Mouse (Mus musculus): ENCODE results near the gene Ier3. TPM values are rescaled to one million over a fixed set of nuclear protein-coding genes. Genes with fewer than 3 reads are reported as not detected.

Gene Ier3
- polyA plus RNA-seq (2014; fragmentation: Illumina TruSeq; extraction: RNeasy Lipid Tissue Mini Kit (QIAGEN cat#74804); ENCODE audit: insufficient read depth, low read depth, low replicate concordance), result 135 TPM

DNA sequence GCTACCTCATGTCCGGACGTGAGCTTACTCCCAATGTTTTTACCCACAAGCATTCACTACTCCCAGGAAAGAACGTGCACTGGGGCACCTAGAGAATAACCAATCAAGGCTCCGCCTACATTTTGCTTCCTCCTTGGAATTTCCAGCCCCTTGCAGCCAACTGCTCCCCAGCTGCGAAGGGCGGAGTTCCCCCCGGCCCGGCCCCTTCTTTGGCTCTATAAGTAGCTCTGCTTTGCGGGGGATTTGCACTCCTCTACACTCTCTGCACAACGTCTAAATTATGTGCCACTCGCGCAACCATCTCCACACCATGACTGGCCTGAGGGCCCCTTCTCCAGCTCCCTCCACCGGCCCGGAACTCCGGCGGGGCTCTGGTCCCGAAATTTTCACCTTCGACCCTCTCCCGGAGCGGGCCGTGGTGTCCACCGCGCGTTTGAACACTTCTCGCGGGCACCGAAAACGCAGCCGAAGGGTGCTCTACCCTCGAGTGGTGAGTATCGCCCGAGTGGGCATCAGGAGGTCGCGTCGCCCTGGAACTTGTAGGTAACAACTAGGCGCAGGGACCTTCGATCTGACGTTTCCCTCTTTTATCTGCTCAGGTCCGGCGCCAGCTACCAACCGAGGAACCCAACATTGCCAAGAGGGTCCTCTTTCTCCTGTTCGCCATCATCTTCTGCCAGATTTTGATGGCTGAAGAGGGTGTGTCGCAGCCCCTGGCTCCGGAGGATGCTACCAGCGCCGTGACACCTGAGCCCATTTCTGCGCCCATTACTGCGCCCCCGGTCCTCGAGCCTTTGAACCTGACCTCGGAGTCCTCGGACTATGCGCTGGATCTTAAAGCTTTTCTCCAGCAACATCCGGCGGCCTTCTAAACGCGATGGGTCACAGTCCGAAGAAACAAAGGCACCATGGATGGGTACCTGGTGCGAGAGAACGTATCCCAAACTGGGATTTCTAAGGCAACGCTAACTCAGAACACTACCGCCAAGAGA is at the start of gene Ier3:
Gene Ier3, plus strand, starts transcription at position 246 of the 992 bp plus-strand sequence.

DNA sequence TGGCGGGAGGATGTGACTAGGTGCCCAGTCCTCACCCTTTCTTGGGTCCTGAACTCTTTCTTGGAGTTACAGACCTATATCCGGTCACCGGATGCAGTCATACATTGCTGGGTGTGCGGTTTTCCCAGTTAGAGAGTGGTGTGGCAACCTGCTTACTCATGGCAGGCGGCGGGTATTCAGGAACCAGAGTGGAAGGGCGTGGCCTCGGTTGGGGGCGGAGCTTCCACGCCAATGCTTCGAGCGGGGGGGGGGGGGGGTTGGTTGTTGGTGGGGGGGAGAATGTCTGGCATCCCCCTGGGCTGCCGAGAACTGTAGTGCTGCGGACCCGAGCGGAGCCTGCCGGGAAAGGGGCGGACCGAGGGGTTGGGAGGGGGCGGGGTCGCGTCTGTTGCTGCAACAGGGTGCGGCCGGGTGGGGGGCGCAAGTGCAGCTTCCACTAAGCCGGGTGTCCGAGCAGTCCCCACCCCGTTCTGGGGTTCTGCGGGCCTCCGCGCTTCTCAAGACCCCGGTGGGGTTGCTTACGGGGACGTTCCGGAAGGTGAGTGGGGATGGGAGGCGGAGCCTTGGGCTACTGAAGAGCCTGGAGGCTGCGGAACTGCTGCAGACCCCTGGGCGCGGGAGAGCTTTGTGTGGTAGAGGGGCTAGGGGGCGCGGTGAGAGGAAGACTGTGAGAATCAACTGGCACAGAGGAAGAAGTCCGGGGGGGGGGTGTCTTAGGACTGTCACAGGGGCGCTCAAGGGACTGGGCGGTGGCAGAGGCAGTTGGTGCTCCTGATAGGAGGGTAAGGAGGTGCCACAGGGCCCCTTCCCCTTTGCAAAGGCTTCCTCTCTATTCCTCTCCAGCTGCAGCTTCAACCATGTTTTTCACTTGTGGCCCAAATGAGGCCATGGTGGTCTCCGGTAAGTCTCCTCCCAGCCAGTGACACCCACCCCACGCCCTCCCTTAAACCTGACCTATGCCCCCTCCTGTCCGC is 1.8 kb downstream of the Ier3 start, which contains the start of gene Flot1:
Gene Flot1, plus strand, starts transcription at position 267 of the 974 bp plus-strand sequence.

DNA sequence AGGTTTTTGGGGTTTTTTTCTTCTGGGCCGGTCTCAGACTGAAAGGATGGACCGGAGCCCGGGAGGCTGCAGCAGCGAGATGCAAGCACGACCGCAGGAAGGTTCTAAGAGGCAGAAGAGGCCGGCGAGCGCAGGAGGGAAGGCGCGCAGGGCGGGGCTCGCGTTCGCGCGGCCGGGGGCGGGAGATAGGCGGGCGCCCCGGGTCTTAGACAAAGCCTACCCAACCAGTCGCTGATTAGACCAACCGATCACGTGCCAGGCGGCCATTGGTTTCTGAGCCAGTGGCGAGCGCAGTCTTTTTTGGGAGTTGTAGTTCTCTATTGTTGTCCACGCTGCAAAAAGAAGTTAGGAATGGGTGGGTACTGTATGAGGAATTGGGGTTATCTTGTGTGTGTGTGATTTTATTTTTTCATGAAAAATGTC is 16.6 kb downstream of the Ier3 start, which contains the start of gene Tubb5:
Gene Tubb5, minus strand, starts transcription at position 185 of the 423 bp plus-strand sequence.

DNA sequence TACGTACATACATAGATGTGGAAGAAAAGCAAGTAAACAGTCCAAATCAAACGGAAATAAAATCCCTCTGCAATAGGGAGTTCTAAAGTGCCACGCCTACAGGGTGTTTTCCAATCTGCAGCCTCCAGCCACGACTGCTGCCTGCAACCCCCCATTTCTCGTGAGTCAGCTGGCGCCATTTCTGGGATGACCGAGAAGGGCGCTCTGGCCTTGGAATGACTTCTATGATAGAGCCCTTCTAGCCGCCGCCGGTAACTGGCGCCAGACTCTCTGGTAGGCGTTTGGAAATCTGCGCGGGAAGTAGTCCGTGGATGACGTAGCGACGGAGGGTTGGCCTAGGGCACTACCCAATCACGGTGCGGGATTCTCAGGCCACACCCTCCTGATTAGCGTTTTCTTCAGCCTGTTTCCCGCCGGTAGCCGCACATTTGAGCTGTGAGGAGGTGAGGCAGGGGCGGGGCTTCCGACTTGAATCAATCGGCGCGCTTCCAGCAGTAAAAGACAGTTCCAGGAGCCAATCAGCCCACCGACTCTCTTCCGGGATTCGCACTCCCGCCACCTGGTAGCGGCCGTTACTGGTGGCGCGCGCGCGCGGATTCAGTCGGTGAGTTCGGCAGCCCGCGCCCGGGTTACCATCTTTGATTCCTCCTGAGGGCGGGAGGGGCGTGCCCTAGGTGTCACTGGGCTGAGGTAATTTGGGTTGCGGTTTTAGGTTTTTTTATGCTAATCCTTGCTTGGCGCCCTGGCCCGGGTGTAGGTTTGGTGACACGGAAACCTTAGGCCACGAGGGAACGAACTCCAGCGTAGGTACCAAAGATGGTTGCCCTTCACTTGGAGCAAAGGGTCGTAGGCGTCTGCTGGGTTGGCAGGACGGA is 19.8 kb downstream of the Ier3 start, which contains the start of gene Mdc1:
Gene Mdc1, plus strand, starts transcription at position 440 of the 875 bp plus-strand sequence.

DNA sequence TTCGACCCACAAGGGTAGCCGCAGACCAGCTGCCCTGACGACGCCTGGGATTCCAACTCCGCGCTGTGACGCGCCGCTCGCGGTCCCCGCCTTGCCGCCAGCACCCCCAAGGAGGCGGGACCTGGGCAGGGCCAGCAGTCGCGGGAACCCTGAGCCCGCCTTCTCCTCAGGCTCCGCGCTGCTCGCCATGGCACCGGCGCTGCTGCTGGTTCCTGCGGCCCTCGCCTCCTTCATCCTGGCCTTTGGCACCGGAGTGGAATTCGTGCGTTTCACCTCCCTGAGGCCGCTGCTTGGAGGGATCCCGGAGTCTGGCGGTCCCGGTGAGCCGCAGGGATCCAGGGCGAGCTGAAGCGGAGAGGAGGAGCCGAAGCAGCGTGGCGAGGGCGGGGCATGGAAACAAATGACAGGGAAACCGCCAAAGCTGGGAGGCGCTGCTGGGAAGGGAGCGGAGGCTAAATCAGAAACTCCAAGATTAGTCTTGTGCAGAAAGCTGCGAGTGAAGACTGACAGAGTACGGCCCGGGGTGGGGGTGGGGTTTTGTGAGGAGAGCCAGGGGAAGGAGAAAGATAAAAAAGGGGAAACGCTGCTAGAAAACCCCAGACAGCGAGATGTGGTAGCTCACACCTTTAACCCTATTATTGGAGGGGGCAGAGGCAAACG is 39.8 kb downstream of the Ier3 start, which contains the start of gene Nrm:
Gene Nrm, plus strand, starts transcription at position 121 of the 660 bp plus-strand sequence.

DNA sequence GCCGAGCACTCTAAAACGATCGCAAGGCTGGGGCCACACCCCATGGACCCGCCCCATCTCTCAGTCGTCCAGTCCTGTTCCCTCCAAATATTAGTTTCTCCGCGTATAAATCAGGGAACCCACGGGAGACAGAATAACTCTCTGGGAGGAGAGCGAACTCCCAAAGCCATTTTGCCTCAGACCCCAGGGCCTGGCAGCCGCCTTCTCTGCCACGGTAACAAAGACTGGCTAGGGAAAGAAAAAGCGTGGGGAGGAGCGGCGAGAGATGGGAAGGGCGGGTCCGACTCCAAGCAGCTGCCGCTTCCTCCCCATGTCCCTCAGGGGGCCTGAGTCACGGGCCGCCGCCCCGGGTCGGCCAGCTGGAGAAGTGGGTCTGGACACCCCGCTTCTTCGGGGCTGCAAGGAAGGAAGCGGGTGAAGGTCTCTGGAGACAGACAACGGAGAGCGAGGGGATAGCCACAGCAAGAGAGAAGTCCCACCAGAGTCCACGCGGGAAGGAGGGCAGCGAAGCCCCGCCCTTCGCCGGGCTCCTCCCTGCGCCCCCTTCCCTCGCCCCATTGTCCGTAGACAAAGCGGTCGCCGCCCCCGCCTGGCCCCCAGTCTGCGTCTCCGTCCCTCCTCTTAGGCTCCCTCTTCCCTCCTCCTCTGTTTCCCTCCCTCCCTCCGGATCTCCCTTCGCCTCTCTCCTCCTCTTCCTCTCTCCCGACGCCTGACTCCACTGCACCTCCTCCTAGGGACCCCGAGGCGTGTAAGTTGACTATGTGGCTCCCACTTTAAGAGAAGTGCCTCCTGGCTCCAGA is 44.2 kb downstream of the Ier3 start, which contains the start of gene Ppp1r18:
Gene Ppp1r18, plus strand, starts transcription at position 113 of the 800 bp plus-strand sequence.

Other genes with a start within 250 kb of the Ier3 start
- 250 TPM for gene Sfta2, start 220.1 kb upstream of the Ier3 start, polyA plus RNA-seq (2014; fragmentation: Illumina TruSeq; extraction: RNeasy Lipid Tissue Mini Kit (QIAGEN cat#74804); ENCODE audit: insufficient read depth, low read depth, low replicate concordance)
- gene Gm9573, start 195.0 kb upstream of the Ier3 start, polyA plus RNA-seq (2014; fragmentation: Illumina TruSeq; extraction: RNeasy Lipid Tissue Mini Kit (QIAGEN cat#74804); ENCODE audit: insufficient read depth, low read depth, low replicate concordance), result not detected
- gene Mucl3, start 178.0 kb upstream of the Ier3 start, polyA plus RNA-seq (2014; fragmentation: Illumina TruSeq; extraction: RNeasy Lipid Tissue Mini Kit (QIAGEN cat#74804); ENCODE audit: insufficient read depth, low read depth, low replicate concordance), result 0.20 TPM
- gene Vars2, start 154.1 kb upstream of the Ier3 start, polyA plus RNA-seq (2014; fragmentation: Illumina TruSeq; extraction: RNeasy Lipid Tissue Mini Kit (QIAGEN cat#74804); ENCODE audit: insufficient read depth, low read depth, low replicate concordance), result 8.7 TPM
- gene Gtf2h4, start 147.9 kb upstream of the Ier3 start, polyA plus RNA-seq (2014; fragmentation: Illumina TruSeq; extraction: RNeasy Lipid Tissue Mini Kit (QIAGEN cat#74804); ENCODE audit: insufficient read depth, low read depth, low replicate concordance), result 16.5 TPM
- 18.8 TPM for gene Ddr1, start 117.1 kb upstream of the Ier3 start, polyA plus RNA-seq (2014; fragmentation: Illumina TruSeq; extraction: RNeasy Lipid Tissue Mini Kit (QIAGEN cat#74804); ENCODE audit: insufficient read depth, low read depth, low replicate concordance)
- 81.2 TPM for gene Flot1, start 1.5 kb downstream of the Ier3 start, polyA plus RNA-seq (2014; fragmentation: Illumina TruSeq; extraction: RNeasy Lipid Tissue Mini Kit (QIAGEN cat#74804); ENCODE audit: insufficient read depth, low read depth, low replicate concordance)
- gene Tubb5, start 16.6 kb downstream of the Ier3 start, polyA plus RNA-seq (2014; fragmentation: Illumina TruSeq; extraction: RNeasy Lipid Tissue Mini Kit (QIAGEN cat#74804); ENCODE audit: insufficient read depth, low read depth, low replicate concordance), result 117 TPM
- gene Mdc1, start 19.8 kb downstream of the Ier3 start, polyA plus RNA-seq (2014; fragmentation: Illumina TruSeq; extraction: RNeasy Lipid Tissue Mini Kit (QIAGEN cat#74804); ENCODE audit: insufficient read depth, low read depth, low replicate concordance), result 4.5 TPM
- gene Nrm, start 39.6 kb downstream of the Ier3 start, polyA plus RNA-seq (2014; fragmentation: Illumina TruSeq; extraction: RNeasy Lipid Tissue Mini Kit (QIAGEN cat#74804); ENCODE audit: insufficient read depth, low read depth, low replicate concordance), result 8.9 TPM
- 36.0 TPM for gene Ppp1r18, start 43.9 kb downstream of the Ier3 start, polyA plus RNA-seq (2014; fragmentation: Illumina TruSeq; extraction: RNeasy Lipid Tissue Mini Kit (QIAGEN cat#74804); ENCODE audit: insufficient read depth, low read depth, low replicate concordance)
- 44.7 TPM for gene Dhx16, start 58.1 kb downstream of the Ier3 start, polyA plus RNA-seq (2014; fragmentation: Illumina TruSeq; extraction: RNeasy Lipid Tissue Mini Kit (QIAGEN cat#74804); ENCODE audit: insufficient read depth, low read depth, low replicate concordance)
- 22.0 TPM for gene 2310061I04Rik, start 75.7 kb downstream of the Ier3 start, polyA plus RNA-seq (2014; fragmentation: Illumina TruSeq; extraction: RNeasy Lipid Tissue Mini Kit (QIAGEN cat#74804); ENCODE audit: insufficient read depth, low read depth, low replicate concordance)
- gene Atat1, start 88.4 kb downstream of the Ier3 start, polyA plus RNA-seq (2014; fragmentation: Illumina TruSeq; extraction: RNeasy Lipid Tissue Mini Kit (QIAGEN cat#74804); ENCODE audit: insufficient read depth, low read depth, low replicate concordance), result 10.0 TPM
- gene Mrps18b, start 94.7 kb downstream of the Ier3 start, polyA plus RNA-seq (2014; fragmentation: Illumina TruSeq; extraction: RNeasy Lipid Tissue Mini Kit (QIAGEN cat#74804); ENCODE audit: insufficient read depth, low read depth, low replicate concordance), result 31.5 TPM
- 14.3 TPM for gene Ppp1r10, start 94.8 kb downstream of the Ier3 start, polyA plus RNA-seq (2014; fragmentation: Illumina TruSeq; extraction: RNeasy Lipid Tissue Mini Kit (QIAGEN cat#74804); ENCODE audit: insufficient read depth, low read depth, low replicate concordance)
- 33.7 TPM for gene Abcf1, start 148.1 kb downstream of the Ier3 start, polyA plus RNA-seq (2014; fragmentation: Illumina TruSeq; extraction: RNeasy Lipid Tissue Mini Kit (QIAGEN cat#74804); ENCODE audit: insufficient read depth, low read depth, low replicate concordance)
- 39.1 TPM for gene Gnl1, start 158.2 kb downstream of the Ier3 start, polyA plus RNA-seq (2014; fragmentation: Illumina TruSeq; extraction: RNeasy Lipid Tissue Mini Kit (QIAGEN cat#74804); ENCODE audit: insufficient read depth, low read depth, low replicate concordance)
- 8.8 TPM for gene Prr3, start 158.6 kb downstream of the Ier3 start, polyA plus RNA-seq (2014; fragmentation: Illumina TruSeq; extraction: RNeasy Lipid Tissue Mini Kit (QIAGEN cat#74804); ENCODE audit: insufficient read depth, low read depth, low replicate concordance)
- 14.2 TPM for gene H2-T24, start 198.9 kb downstream of the Ier3 start, polyA plus RNA-seq (2014; fragmentation: Illumina TruSeq; extraction: RNeasy Lipid Tissue Mini Kit (QIAGEN cat#74804); ENCODE audit: insufficient read depth, low read depth, low replicate concordance)
- gene H2-T23, start 211.2 kb downstream of the Ier3 start, polyA plus RNA-seq (2014; fragmentation: Illumina TruSeq; extraction: RNeasy Lipid Tissue Mini Kit (QIAGEN cat#74804); ENCODE audit: insufficient read depth, low read depth, low replicate concordance), result 217 TPM
- gene H2-T22, start 221.1 kb downstream of the Ier3 start, polyA plus RNA-seq (2014; fragmentation: Illumina TruSeq; extraction: RNeasy Lipid Tissue Mini Kit (QIAGEN cat#74804); ENCODE audit: insufficient read depth, low read depth, low replicate concordance), result 80.8 TPM
- not detected for gene Gm6034, start 221.3 kb downstream of the Ier3 start, polyA plus RNA-seq (2014; fragmentation: Illumina TruSeq; extraction: RNeasy Lipid Tissue Mini Kit (QIAGEN cat#74804); ENCODE audit: insufficient read depth, low read depth, low replicate concordance)
- not detected for gene Gm11127, start 236.7 kb downstream of the Ier3 start, polyA plus RNA-seq (2014; fragmentation: Illumina TruSeq; extraction: RNeasy Lipid Tissue Mini Kit (QIAGEN cat#74804); ENCODE audit: insufficient read depth, low read depth, low replicate concordance)

Data from lung, adult 10 weeks (tissue).